Mouse (Mus musculus) neural tube, embryonic 12.5 days (tissue): ENCODE measurements at regions not wholly inside any gene's neighbourhood (a gene's known extent, or its start where the extent isn't known, plus 50 kb on each side); places are given as distances from the start of the nearest gene placed in this dataset.

Source experiments
- ATAC-seq: fragments of 200-750 bp; cut with Nextera tagmentation; 2 replicates; pipeline ENCODE4 v1.8.0; 2017; ENCODE audit warnings: low read depth, mild to moderate bottlenecking, moderate TSS enrichment, moderate library complexity; ENCODE audit not compliant: low FRiP score
- H3K27ac ChIP-seq: fragments of 300-500 bp; sonication (generic); 2 replicates; pipeline ENCODE4 v1.5.1; 2016
- H3K27me3 ChIP-seq: fragments of 300-500 bp; sonication (generic); replicated peaks from 2 replicates; pipeline ENCODE4 v1.6.1; 2016; ENCODE audit warnings: mild to moderate bottlenecking
- H3K36me3 ChIP-seq: fragments of 300-500 bp; sonication (generic); 2 replicates; pipeline ENCODE4 v1.6.1; 2016; ENCODE audit warnings: mild to moderate bottlenecking
- H3K4me1 ChIP-seq: fragments of 300-500 bp; sonication (generic); 2 replicates; pipeline ENCODE4 v1.6.1; 2016
- H3K4me2 ChIP-seq: fragments of 300-500 bp; sonication (generic); replicated peaks from 2 replicates; pipeline ENCODE4 v1.6.1; 2016; ENCODE audit warnings: mild to moderate bottlenecking
- H3K4me3 ChIP-seq: fragments of 300-500 bp; sonication (generic); 2 replicates; pipeline ENCODE4 v1.5.1; 2016
- H3K9ac ChIP-seq: fragments of 300-500 bp; sonication (generic); 2 replicates; pipeline ENCODE4 v1.6.1; 2016; ENCODE audit warnings: mild to moderate bottlenecking
- H3K9me3 ChIP-seq: fragments of 300-500 bp; sonication (generic); 2 replicates; pipeline ENCODE4 v1.6.1; 2016; ENCODE audit warnings: mild to moderate bottlenecking
- WGBS: fragments of 180-500 bp; shearing (Covaris S2); methylation state at CpG from one replicate; pipeline ENCODE4 v1.1.7; 2016; 5-methylcytosine and 5-hydroxymethylcytosine counted together

DNA sequence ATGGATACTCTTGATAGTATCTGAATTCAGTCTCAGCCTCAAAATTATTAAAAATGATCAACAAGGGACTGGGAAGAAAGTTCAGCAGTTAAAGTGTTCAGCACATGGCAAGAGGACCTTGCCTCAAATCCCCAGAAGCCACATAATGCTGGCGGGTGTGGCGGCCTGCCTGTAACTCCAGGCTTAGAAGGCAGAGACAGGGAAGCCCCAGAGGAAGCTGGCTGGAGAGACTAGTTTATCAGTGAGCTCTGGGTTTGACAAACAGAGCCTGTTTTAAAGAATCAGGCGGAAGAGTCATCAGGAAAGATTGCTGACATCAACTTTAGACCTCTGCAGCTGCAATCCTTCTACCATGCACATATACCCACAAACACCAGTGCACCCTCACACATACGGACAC lies 52.1 kb upstream of the Fyn start:
- no peak overlapping the region for H3K9ac ChIP-seq
- no peaks in the 10 kb centered on the region for H3K9me3 ChIP-seq
- H3K27ac ChIP-seq = no peak overlapping the region
- no peaks in the 10 kb centered on the region for H3K36me3 ChIP-seq
- H3K4me2 ChIP-seq = no peak overlapping the region
- no peak for ATAC-seq
- no peak overlapping the region for H3K4me3 ChIP-seq
- H3K27me3 ChIP-seq = no peaks in the 10 kb centered on the region
- 73% methylated on average over 4 of the region's 4 CpGs for WGBS
- H3K4me1 ChIP-seq = 0 out of 2 replicates have a peak, but pooled peaks cover 6% of the 10 kb centered on the region

DNA sequence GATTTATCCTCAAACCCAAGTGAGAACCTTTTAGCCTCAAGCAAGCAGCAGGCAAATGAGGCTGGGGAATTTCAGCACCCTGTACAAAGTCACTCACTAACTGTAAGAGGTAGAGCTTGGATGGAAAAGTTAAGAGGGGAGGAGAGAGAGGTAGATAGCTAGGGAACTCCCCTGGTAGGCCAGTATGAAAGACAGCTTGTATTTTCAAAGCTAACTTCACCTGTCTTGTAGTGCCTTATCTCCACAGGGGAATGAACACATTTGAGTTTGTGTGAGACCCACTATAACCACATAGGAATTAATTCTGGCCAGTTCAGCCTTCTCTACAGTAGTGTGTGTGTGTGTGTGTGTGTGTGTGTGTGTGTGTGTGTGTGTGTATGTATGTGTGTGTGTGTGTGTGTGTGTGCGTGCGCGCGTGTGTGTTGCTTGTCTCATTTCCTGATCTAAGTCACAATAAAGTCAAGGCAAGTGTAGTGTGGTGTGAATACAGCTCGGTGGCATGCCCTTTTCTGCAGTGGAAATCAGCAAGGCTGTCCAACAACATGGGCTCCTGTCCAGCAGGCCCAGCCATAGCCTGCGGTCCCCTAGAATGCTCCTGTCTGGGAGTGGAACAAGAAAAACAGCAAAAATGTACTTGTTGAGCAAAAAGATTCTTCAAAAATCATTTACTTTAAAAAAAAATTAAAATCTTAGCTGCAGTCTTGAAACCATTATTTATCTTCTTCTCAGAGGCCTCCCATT lies 53.1 kb upstream of the Fyn start:
- Histone ChIP-seq H3K4me1 (no peaks in the 10 kb centered on the region), H3K4me3 (no peak overlapping the region), H3K4me2 (no peak overlapping the region), H3K27me3 (no peaks in the 10 kb centered on the region), H3K9ac (no peak overlapping the region), H3K36me3 (no peaks in the 10 kb centered on the region), H3K9me3 (no peaks in the 10 kb centered on the region), H3K27ac (no peak overlapping the region)
- WGBS = 92% methylated on average over 6 of the region's 6 CpGs
- ATAC-seq = no peak

DNA sequence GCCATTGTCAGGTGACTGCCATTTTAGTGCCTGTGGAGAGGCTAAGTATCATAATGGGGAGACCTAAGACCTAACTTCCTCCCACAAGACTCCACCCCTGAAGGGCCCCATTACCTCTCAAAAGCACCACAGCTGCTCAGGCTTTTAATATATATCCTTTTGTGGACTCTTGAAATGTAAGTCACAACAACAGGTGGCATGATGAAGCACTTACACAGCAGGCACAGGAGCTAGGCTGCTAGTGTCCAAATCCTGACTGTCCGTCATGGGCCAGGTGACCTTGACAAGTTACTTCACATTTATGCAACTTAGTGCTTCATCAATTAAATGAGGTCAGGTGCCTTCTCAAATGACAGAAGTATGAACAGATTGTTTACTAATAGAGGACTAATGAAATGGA lies 57.2 kb upstream of the Fyn start:
- H3K9me3 ChIP-seq = no peaks in the 10 kb centered on the region
- H3K36me3 ChIP-seq = no peaks in the 10 kb centered on the region
- H3K27ac ChIP-seq = no peak overlapping the region
- H3K4me2 ChIP-seq = no peak overlapping the region
- WGBS = 89% methylated on average over 1 of the region's 1 CpGs
- no peak overlapping the region for H3K9ac ChIP-seq
- no peak overlapping the region for H3K4me3 ChIP-seq
- no peaks in the 10 kb centered on the region for H3K4me1 ChIP-seq
- no peak for ATAC-seq
- no peaks in the 10 kb centered on the region for H3K27me3 ChIP-seq

DNA sequence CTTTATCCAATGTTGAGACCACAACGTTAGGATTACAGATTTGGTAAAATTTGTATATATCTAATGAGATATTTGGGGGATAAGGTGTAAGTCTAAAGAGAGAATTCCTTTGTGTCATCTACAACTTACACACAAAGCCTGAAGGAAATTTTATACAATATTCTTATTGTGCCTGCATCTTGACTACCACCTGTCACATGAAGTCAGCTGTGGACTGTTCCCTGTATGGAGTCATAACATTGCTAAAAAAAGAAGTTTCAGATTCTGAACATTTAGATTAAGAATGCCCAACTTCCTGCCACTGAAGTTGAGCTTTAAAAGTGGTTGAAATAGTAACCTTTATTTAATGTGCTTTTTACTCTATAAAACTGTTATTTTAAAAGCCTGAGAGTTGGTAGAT lies 60.1 kb upstream of the Fyn start:
- no peaks in the 10 kb centered on the region for H3K4me1 ChIP-seq
- H3K27me3 ChIP-seq = no peaks in the 10 kb centered on the region
- H3K36me3 ChIP-seq = no peaks in the 10 kb centered on the region
- H3K27ac ChIP-seq = no peak overlapping the region
- H3K9ac ChIP-seq = no peak overlapping the region
- no peak overlapping the region for H3K4me2 ChIP-seq
- no peak for ATAC-seq
- no peak overlapping the region for H3K4me3 ChIP-seq
- no peaks in the 10 kb centered on the region for H3K9me3 ChIP-seq
- 86% methylated on average over 1 of the region's 1 CpGs for WGBS

DNA sequence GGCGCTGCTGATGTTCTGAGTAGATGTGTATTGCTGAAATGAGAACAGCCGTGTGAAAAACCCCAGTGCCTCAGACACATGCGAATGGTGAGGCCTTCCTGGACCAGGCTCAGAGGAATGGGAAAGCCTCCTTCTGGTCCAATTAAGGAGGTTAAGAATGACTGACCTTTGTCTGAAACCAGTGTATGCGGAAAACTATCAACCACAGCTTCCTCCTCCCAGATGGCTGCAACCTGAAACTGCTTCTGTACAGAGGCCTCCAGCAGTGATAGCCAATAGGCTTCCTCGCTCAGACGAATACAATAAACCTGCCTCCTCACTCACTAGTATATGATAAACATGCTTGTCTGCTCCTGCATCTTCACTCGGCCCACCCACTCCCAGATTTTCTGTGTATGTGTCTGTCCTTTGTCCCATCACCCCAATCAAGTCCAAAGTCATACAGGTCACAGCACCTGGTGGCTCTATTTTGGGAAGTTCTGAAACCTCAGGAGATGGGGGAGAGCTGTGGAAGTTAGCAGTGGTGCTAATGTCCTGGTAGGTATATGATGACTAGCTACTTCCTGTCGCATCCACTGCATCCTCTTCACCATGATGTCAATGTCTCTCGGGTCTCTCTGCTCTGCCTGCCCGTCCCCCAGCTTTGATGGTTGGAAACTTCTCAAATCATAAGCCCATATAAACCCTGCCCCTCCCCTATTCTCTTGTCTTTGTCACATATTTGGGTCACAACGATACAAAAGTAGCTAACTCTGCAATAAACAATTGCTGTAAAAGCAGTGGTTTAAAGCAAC lies 75.8 kb upstream of the Fyn start:
- Histone ChIP-seq H3K36me3 (no peaks in the 10 kb centered on the region), H3K4me3 (no peak overlapping the region), H3K9me3 (no peaks in the 10 kb centered on the region), H3K27me3 (no peaks in the 10 kb centered on the region), H3K9ac (no peak overlapping the region), H3K4me2 (no peak overlapping the region), H3K27ac (no peak overlapping the region), H3K4me1 (peaks cover 14% of the 10 kb centered on the region)
- ATAC-seq = no peak
- 78% methylated on average over 11 of the region's 11 CpGs for WGBS

DNA sequence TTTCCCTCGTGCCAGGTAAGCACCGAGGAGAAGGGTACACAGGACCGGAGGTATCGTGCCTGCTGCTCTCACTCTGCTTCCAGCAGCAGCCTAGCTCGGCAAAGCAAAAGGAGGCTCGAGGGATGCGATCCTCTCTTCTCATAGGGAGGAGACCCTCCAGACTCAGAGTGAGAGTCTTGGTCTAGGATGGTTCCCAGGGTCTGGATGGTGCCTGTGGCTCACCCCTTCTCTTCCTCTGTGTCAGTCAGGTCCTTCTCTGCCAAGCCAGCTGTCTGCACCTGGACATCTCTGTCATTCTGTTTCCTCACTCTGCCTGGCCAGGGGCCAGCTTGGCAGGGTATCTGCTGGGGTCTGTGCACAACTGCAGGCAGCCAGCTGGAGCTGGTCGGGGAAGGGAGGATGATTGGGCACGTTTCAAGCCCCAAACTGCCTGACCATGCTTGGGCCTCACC lies 76.9 kb upstream of the Fyn start:
- peaks cover 14% of the 10 kb centered on the region for H3K4me1 ChIP-seq
- H3K9ac ChIP-seq = no peak overlapping the region
- no peak overlapping the region for H3K27ac ChIP-seq
- H3K4me2 ChIP-seq = no peak overlapping the region
- H3K4me3 ChIP-seq = no peak overlapping the region
- H3K27me3 ChIP-seq = no peaks in the 10 kb centered on the region
- 81% methylated on average over 9 of the region's 9 CpGs for WGBS
- no peaks in the 10 kb centered on the region for H3K36me3 ChIP-seq
- H3K9me3 ChIP-seq = no peaks in the 10 kb centered on the region
- ATAC-seq = 0 out of 2 replicates have a peak, but pooled peaks have one; percentile 44

DNA sequence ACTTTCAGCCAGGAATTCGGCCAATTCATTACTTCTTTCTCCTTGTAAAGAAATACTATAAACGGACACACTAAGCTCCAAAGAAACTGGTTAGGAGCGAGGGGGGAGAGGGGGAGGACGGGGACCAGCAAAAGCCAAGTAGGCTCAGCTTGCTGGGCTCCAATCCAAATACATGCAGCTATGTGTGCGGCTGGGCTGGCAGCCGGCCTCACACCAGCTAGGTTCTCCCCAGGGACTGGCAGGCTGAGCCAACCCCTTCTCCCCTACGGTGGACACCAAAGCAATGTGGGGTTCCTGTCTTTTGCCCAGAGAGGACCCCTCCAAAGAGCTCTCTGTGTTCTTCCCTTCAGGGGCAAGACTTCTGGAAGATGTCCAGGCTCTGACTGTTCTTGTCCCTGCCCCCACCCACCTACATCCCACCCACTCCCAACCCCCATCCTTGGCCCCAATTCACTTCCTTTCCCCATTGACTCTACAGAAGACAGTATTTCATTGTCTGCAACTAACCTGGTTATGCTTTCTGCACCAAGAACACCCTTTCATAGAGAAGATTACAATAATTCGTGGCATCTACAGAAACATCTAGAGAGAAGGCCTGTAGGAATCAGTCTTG lies 77.4 kb upstream of the Fyn start:
- Histone ChIP-seq H3K9me3 (no peaks in the 10 kb centered on the region), H3K4me3 (no peak overlapping the region), H3K36me3 (no peaks in the 10 kb centered on the region), H3K27me3 (no peaks in the 10 kb centered on the region), H3K27ac (no peak overlapping the region), H3K4me2 (no peak overlapping the region), H3K4me1 (peaks cover 14% of the 10 kb centered on the region), H3K9ac (no peak overlapping the region)
- 71% methylated on average over 8 of the region's 8 CpGs for WGBS
- ATAC-seq = 0 out of 2 replicates have a peak, but pooled peaks have one; percentile 48

DNA sequence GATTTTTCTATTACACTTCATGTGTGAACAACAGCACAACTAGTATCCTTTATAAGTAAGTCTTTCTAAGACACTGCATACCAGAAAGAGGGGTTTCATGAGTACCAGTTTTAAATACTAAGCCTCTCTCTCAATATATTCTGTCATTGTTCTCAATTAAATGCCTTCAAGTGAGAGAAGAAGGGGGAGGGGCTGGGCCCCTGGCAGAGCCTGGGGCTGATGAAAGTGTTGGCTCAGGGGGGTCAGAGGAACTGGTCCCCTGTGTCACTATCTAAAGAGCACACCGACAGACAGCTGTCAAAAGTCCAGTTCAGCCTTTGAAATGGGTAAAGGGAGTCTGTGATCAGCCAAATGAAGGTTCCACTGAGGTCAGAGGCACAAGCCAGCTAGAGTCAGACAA lies 78.4 kb upstream of the Fyn start:
- 42% methylated on average over 1 of the region's 1 CpGs for WGBS
- no peak overlapping the region for H3K4me2 ChIP-seq
- no peak overlapping the region for H3K4me3 ChIP-seq
- no peaks in the 10 kb centered on the region for H3K9me3 ChIP-seq
- H3K27me3 ChIP-seq = no peaks in the 10 kb centered on the region
- no peaks in the 10 kb centered on the region for H3K36me3 ChIP-seq
- H3K27ac ChIP-seq = no peak overlapping the region
- ATAC-seq = no peak
- H3K4me1 ChIP-seq = peaks cover 14% of the 10 kb centered on the region
- H3K9ac ChIP-seq = no peak overlapping the region

DNA sequence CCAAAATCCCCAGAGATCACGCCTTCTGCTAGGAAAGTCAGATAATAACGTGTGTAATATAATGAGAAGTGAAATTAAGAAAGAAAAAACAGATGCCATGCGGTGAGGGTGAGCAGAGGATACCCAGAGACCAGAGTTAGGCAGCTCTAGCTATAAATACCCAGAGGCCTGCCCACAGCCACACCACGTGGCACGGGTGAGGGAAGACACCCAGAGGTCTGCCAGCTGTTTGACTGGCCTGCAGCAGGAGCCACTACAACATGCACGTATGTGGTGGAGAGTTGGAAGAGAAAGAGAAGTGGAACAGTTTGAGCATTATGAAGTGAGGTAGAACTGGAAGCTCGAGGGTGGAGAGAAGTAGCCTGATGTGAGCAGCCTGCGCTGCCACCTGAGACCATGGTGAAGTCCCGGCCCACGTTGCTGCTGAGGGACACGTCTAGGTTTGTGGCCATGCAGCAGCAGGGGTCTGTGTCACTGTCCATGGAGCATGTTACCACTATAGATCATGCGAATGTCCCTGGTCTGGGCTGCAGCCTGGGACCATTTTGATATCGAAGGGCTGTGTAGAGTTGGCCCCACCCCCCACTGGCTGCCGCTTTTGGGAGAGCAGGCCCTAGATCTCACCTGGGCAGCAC lies 88.2 kb upstream of the Fyn start:
- H3K9ac ChIP-seq = no peak overlapping the region
- no peak overlapping the region for H3K4me3 ChIP-seq
- no peak overlapping the region for H3K27ac ChIP-seq
- WGBS = 86% methylated on average over 14 of the region's 14 CpGs
- no peaks in the 10 kb centered on the region for H3K4me1 ChIP-seq
- H3K9me3 ChIP-seq = peaks cover 5% of the 10 kb centered on the region; the same call in 1 of the 2 replicates
- H3K36me3 ChIP-seq = no peaks in the 10 kb centered on the region
- H3K4me2 ChIP-seq = no peak overlapping the region
- no peak for ATAC-seq
- no peaks in the 10 kb centered on the region for H3K27me3 ChIP-seq

DNA sequence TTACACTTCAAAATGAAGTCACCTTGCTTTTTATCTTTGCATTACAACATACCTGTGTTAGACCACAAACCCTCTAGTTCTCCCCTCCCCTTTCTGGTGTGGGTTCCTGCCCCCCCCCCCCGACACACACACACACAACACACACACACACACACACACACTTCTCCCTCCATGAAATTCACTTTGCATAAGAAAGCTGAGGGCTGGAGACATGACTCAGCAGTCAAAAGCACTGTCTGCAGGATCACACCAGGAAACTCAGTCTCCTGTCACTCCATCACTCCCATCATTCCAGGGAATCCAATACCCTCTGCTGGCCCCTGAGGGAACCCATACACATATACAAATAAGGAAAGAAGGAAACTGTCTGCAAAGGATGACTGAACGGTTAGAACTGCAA lies 94.5 kb upstream of the Fyn start:
- H3K4me2 ChIP-seq = no peak overlapping the region
- no peaks in the 10 kb centered on the region for H3K9me3 ChIP-seq
- no peaks in the 10 kb centered on the region for H3K27me3 ChIP-seq
- H3K4me3 ChIP-seq = no peak overlapping the region
- ATAC-seq = no peak
- 44% methylated on average over 2 of the region's 2 CpGs for WGBS
- H3K9ac ChIP-seq = no peak overlapping the region
- 0 out of 2 replicates have a peak, but pooled peaks cover 4% of the 10 kb centered on the region for H3K4me1 ChIP-seq
- no peak overlapping the region for H3K27ac ChIP-seq
- H3K36me3 ChIP-seq = no peaks in the 10 kb centered on the region

DNA sequence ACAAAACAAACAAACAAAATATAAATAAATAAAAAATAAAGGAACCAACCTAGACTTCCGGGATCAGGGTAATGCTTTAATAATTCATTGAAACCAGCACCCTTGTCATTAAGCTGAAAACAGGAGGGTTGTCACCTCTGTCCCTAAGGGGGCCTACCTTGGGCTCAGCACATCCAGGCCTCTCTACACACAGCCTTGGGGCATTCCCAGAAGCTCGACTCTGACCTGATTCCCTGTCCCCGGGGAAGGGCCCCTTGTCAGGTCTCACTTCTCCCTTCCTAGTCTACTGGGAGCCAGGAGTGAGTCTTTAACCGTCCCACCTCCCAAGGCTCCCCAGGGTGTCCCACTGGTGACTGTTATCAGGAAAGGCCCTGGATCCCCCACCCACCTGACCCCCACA lies 95.2 kb upstream of the Fyn start:
- 70% methylated on average over 4 of the region's 4 CpGs for WGBS
- Histone ChIP-seq H3K9me3 (no peaks in the 10 kb centered on the region), H3K4me3 (no peak overlapping the region), H3K36me3 (no peaks in the 10 kb centered on the region), H3K9ac (no peak overlapping the region), H3K4me1 (0 out of 2 replicates have a peak, but pooled peaks cover 4% of the 10 kb centered on the region), H3K27ac (no peak overlapping the region), H3K4me2 (no peak overlapping the region), H3K27me3 (no peaks in the 10 kb centered on the region)
- ATAC-seq = no peak

DNA sequence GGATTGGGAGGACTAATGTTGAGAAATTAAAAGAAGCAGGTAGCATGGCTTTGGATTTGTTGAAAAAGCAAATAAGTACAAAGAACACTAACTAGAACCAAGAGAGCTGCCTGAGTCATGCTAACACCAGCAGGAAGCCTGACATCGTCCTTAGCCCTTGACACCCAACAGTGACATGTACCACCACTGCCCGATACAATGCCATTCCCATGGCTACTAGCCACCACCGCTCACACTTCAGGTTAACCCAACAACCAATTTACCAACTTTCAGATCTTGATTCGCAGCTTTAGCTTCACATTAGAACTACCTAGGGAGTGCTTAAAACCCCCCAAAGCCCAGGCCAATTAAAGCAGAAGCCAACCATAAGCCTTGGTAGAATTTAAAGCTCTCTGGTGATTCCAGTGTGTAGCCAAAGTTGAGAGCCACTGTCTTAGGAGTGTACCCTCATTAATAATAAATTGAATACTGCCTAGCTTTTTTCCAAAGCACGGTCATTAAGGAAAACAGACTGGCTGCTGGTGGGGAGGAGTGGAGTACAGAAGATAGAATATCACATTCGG lies 96.2 kb upstream of the Fyn start:
- no peak overlapping the region for H3K4me3 ChIP-seq
- no peak for ATAC-seq
- H3K4me2 ChIP-seq = no peak overlapping the region
- H3K4me1 ChIP-seq = 0 out of 2 replicates have a peak, but pooled peaks cover 4% of the 10 kb centered on the region
- no peaks in the 10 kb centered on the region for H3K9me3 ChIP-seq
- 76% methylated on average over 6 of the region's 6 CpGs for WGBS
- no peaks in the 10 kb centered on the region for H3K27me3 ChIP-seq
- H3K27ac ChIP-seq = no peak overlapping the region
- no peak overlapping the region for H3K9ac ChIP-seq
- H3K36me3 ChIP-seq = no peaks in the 10 kb centered on the region
